22 mouse cellular contexts compared by ENCODE assay signal in the genomic region with DNA sequence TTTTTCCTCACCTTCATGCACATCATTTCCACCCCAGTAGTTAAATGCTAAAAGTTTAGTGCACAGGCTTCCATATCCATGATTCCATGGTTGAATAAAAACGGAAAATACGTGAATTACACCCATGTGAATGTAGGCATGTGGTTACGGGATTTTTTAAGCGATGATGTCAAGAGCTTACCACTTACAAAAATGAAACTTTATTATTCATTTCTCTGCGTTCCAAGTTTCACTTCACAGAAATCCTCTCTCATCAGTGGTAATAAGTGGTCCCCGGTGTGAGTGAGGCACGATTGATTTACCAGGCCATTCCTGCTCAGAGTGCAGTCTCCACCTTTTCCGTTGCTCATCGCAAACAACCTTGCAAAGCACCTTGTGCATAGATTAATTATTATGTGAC.
DNase-seq lines count a peak whose midpoint lies in the region; ATAC-seq and TF ChIP-seq lines count a peak whose summit lies in the region.
"Had no signal": no experiment of that assay in that cellular context is flagged by ENCODE, and none has a peak within 500 bp of the region (broad histone marks: within the 10 kb centered on the region; RNA-seq: fewer than 3 reads in every experiment).

No protein-coding gene starts in this region.

- no peak overlapping the region for H3K9ac ChIP-seq in CH12.LX (ENCODE audit: insufficient read depth, low read depth)
- H3K9ac ChIP-seq in intestine, postnatal 0 days (ENCODE audit: low read depth, low read length) = no peak overlapping the region

- peak; percentile 57 for DNase-seq in CD4-positive helper T cell, adult 2 months (ENCODE audit: low read depth, low spot score)
- no peak for DNase-seq in CH12.LX (ENCODE audit: extremely low read depth)
- DNase-seq in induced T-regulatory cell, adult 2 months (ENCODE audit: low read depth) = peak; percentile 71
- no peak for DNase-seq in spleen, postnatal 4 days (ENCODE audit: low spot score in 2 of 2)
- no peak for DNase-seq in cerebellum, adult 18-20 months
- DNase-seq: adrenal gland, adult 2 months; adrenal gland, adult 8-10 months; adrenal gland, postnatal 10 days; adrenal gland, postnatal 14 days; adrenal gland, postnatal 25 days; adrenal gland, postnatal 36 days; B cell, adult 2 months; cerebellum, adult 11 months; cerebellum, adult 11-12 months; cerebellum, adult 2 months; cerebellum, adult 8-10 months; cerebellum, adult 9-10 months had no signal

- H3K4me1 ChIP-seq in CH12.LX (ENCODE audit: control insufficient read depth in 1 of 2, insufficient read depth in 2 of 2) = peaks cover 9 to 22% of the 10 kb centered on the region in 2 experiments
- H3K4me1 ChIP-seq in intestine, postnatal 0 days (replicated peaks; ENCODE audit: control insufficient read depth, insufficient read depth, low read length) = no peaks in the 10 kb centered on the region

- H3K79me2 ChIP-seq in CH12.LX (replicated peaks; ENCODE audit: control insufficient read depth, extremely low read depth, insufficient read depth, poor library complexity, severe bottlenecking) = no peaks in the 10 kb centered on the region

- dilution Hi-C loops in CH12.LX (cut with MboI; ENCODE audit: extremely low pct_ligation_motif_present, extremely low pct_unique_long_range_greater_than_20kb, low sequenced_read_pairs) = no loop called here

- H3K4me2 ChIP-seq in CH12.LX (ENCODE audit: insufficient read depth, low read depth, poor library complexity, severe bottlenecking) = peak overlapping the region; percentile 16; the same call in 1 of the 2 replicates
- no peak overlapping the region for H3K4me2 ChIP-seq in intestine, postnatal 0 days (replicated peaks; ENCODE audit: low read depth)

- in situ Hi-C loops in CH12.LX (cut with MboI; ENCODE audit: low pct_ligation_motif_present, low pct_unique_long_range_greater_than_20kb, low sequenced_read_pairs) = no loop called here

- TF ChIP-seq POLR2A in CH12.LX (IDR thresholded peaks at IDR 0.05; ENCODE audit: low read depth, low read length) = no peak

- peak; percentile 62; the same call in 1 of the 2 replicates for TF ChIP-seq EP300 in CH12.LX (IDR thresholded peaks at IDR 0.05; ENCODE audit: low read length)

- no peak for TF ChIP-seq RAD21 in CH12.LX (IDR thresholded peaks at IDR 0.05; ENCODE audit: low read depth, low read length)

- no peaks in the 10 kb centered on the region for H3K9me3 ChIP-seq in CH12.LX (replicated peaks; ENCODE audit: low read length)
- H3K9me3 ChIP-seq in intestine, postnatal 0 days (ENCODE audit: control insufficient read depth) = no peaks in the 10 kb centered on the region
- H3K9me3 ChIP-seq: G1E had no signal

- no peaks in the 10 kb centered on the region for H3K27me3 ChIP-seq in CH12.LX (replicated peaks)
- no peaks in the 10 kb centered on the region for H3K27me3 ChIP-seq in intestine, postnatal 0 days (replicated peaks; ENCODE audit: control insufficient read depth, insufficient read depth, low read length)

- WGBS in intestine, postnatal 0 days = 88% methylated on average over 9 of the region's 9 CpGs

- ATAC-seq in intestine, postnatal 0 days = no peak
- ATAC-seq: activated CD4-positive, CD25-positive, alpha-beta regulatory T cell, adult 4 months; CD4-positive, CD25-positive, alpha-beta regulatory T cell, adult 4 months; Patski had no signal

- H3K27ac ChIP-seq in CH12.LX (ENCODE audit: insufficient read depth, low read depth) = no peak overlapping the region
- no peak overlapping the region for H3K27ac ChIP-seq in intestine, postnatal 0 days (ENCODE audit: low read depth, low read length)

- no peak for TF ChIP-seq CTCF in CH12.LX (conservative IDR thresholded peaks at IDR 0.05 in 1 of 2, IDR thresholded peaks at IDR 0.05 in 1 of 2; ENCODE audit: low read depth in 2 of 2, low read length in 2 of 2)
- no peak for TF ChIP-seq CTCF in intestine, postnatal 0 days (IDR thresholded peaks at IDR 0.05; ENCODE audit: low read depth)

- no peak overlapping the region for H3K4me3 ChIP-seq in CH12.LX (replicated peaks in 1 of 3; ENCODE audit: low read depth in 2 of 3, low read length in 2 of 3, poor library complexity in 1 of 3)
- H3K4me3 ChIP-seq in intestine, postnatal 0 days (ENCODE audit: low read depth, low read length) = no peak overlapping the region

- H3K36me3 ChIP-seq in CH12.LX (replicated peaks in 1 of 2; ENCODE audit: control insufficient read depth in 1 of 2, insufficient read depth in 1 of 2, low read length in 1 of 2) = peaks cover 0 to 7% of the 10 kb centered on the region in 2 experiments
- H3K36me3 ChIP-seq in intestine, postnatal 0 days (ENCODE audit: control insufficient read depth, insufficient read depth) = no peaks in the 10 kb centered on the region
- H3K36me3 ChIP-seq: G1E had no signal

TF ChIP-seq in CH12.LX, 34 proteins besides CTCF, POLR2A, EP300 and RAD21:
- TF ChIP-seq TBP (conservative IDR thresholded peaks at IDR 0.05; ENCODE audit: low read depth, low read length) (no peak), USF2 (conservative IDR thresholded peaks at IDR 0.05; ENCODE audit: low read depth, low read length) (no peak), MAFK (IDR thresholded peaks at IDR 0.05; ENCODE audit: insufficient replicate concordance, low read length) (no peak), PAX5 (IDR thresholded peaks at IDR 0.05; ENCODE audit: low read length) (no peak), BHLHE40 (IDR thresholded peaks at IDR 0.05; ENCODE audit: low read depth, low read length) (peak; percentile 67), MEF2A (IDR thresholded peaks at IDR 0.05; ENCODE audit: borderline replicate concordance, low read depth, low read length) (peak; percentile 43; the same call in 1 of the 2 replicates), MAX (IDR thresholded peaks at IDR 0.05; ENCODE audit: low read length) (no peak), MYC (IDR thresholded peaks at IDR 0.05; ENCODE audit: low read depth, low read length) (no peak), JUND (conservative IDR thresholded peaks at IDR 0.05; ENCODE audit: low read depth, low read length) (0 out of 2 replicates have a peak, but pooled peaks have one; percentile 30), ETS1 (conservative IDR thresholded peaks at IDR 0.05; ENCODE audit: low read depth, low read length) (peak; percentile 59; the same call in 1 of the 2 replicates), USF1 (IDR thresholded peaks at IDR 0.05; ENCODE audit: low read depth, low read length) (no peak), IRF4 (IDR thresholded peaks at IDR 0.05; ENCODE audit: low read depth, low read length) (peak; percentile 45), JUN (IDR thresholded peaks at IDR 0.05; ENCODE audit: insufficient read depth, low read depth, low read length) (peak; percentile 52; the same call in 1 of the 2 replicates), POLR2AphosphoS2 (IDR thresholded peaks at IDR 0.05; ENCODE audit: low read depth, low read length) (no peak)

Comparison
In these comparisons a context has a peak if more than half of its experiments do, and no peak if none do; other contexts are left out.
1. DNase-seq: peak in CD4-positive helper T cell, adult 2 months (single experiment) and induced T-regulatory cell, adult 2 months (single experiment); none in CH12.LX (single experiment), spleen, postnatal 4 days (0 of 2) and cerebellum, adult 18-20 months (0 of 2).